Mouse (Mus musculus) heart, embryonic 14.5 days (tissue): Measurements from ENCODE around the gene Rab42. TPM values are rescaled to one million over a fixed set of nuclear protein-coding genes. Genes with fewer than 3 reads are reported as not detected.

Experiments
- ATAC-seq: fragments of 200-750 bp; cut with Nextera tagmentation; 2 replicates; pipeline ENCODE4 v1.8.0; 2017; ENCODE audit warnings: low read depth, moderate TSS enrichment; ENCODE audit not compliant: insufficient number of reproducible peaks, insufficient read depth, low FRiP score
- H3K27ac ChIP-seq, 2 experiments: fragments of 200-500 bp in 1 of 2; fragments of 300-500 bp in 1 of 2; sonication (generic) in 1 of 2; replicated peaks in 1 of 2; 2 replicates each; pipeline ENCODE4 v1.5.1; 2012 to 2014; ENCODE audit warnings: low read depth in 2 of 2, low read length in 2 of 2, control low read depth in 1 of 2, mild to moderate bottlenecking in 1 of 2, mixed read lengths in 1 of 2; ENCODE audit not compliant: control insufficient read depth in 1 of 2, insufficient read depth in 1 of 2
- H3K27me3 ChIP-seq: fragments of 300-500 bp; sonication (generic); 2 replicates; pipeline ENCODE4 v1.6.1; 2014; ENCODE audit warnings: mild to moderate bottlenecking, low read length, control low read depth; ENCODE audit not compliant: control insufficient read depth, insufficient read depth
- H3K36me3 ChIP-seq: fragments of 300-500 bp; sonication (generic); 2 replicates; pipeline ENCODE4 v1.6.1; 2014; ENCODE audit warnings: mild to moderate bottlenecking, control low read depth, low read length, mixed read lengths; ENCODE audit not compliant: control insufficient read depth, insufficient read depth
- H3K4me1 ChIP-seq, 2 experiments: fragments of 200-500 bp in 1 of 2; fragments of 300-500 bp in 1 of 2; sonication (generic) in 1 of 2; 2 replicates each; pipeline ENCODE4 v1.6.1; 2012 to 2014; ENCODE audit warnings: low read length in 2 of 2, control low read depth in 1 of 2, mixed read lengths in 1 of 2; ENCODE audit not compliant: control insufficient read depth in 2 of 2, insufficient read depth in 2 of 2
- H3K4me2 ChIP-seq: fragments of 300-500 bp; sonication (generic); 2 replicates; pipeline ENCODE4 v1.6.1; 2014; ENCODE audit warnings: mild to moderate bottlenecking, low read length
- H3K4me3 ChIP-seq, 2 experiments: fragments of 200-500 bp in 1 of 2; fragments of 300-500 bp in 1 of 2; sonication (generic) in 1 of 2; 2 replicates each; pipeline ENCODE4 v1.5.1; 2012 to 2014; ENCODE audit warnings: low read length in 2 of 2, mild to moderate bottlenecking in 2 of 2, control low read depth in 1 of 2, low read depth in 1 of 2, moderate library complexity in 1 of 2; ENCODE audit not compliant: control insufficient read depth in 1 of 2, insufficient read depth in 1 of 2
- H3K9ac ChIP-seq: fragments of 300-500 bp; sonication (generic); 2 replicates; pipeline ENCODE4 v1.6.1; 2014; ENCODE audit warnings: mild to moderate bottlenecking, low read length
- H3K9me3 ChIP-seq: fragments of 300-500 bp; sonication (generic); 2 replicates; pipeline ENCODE4 v1.6.1; 2016; ENCODE audit warnings: low read length, control low read depth; ENCODE audit not compliant: control insufficient read depth
- WGBS: fragments of 180-500 bp; shearing (Covaris S2); extraction: QIAGEN DNeasy Blood & Tissue Kit; methylation state at CpG from one replicate; pipeline ENCODE4 v1.1.7; 2014; 5-methylcytosine and 5-hydroxymethylcytosine counted together
- polyA plus RNA-seq: library from polyadenylated mRNA; unstranded; fragments of >200 nt; fragmentation: Nextera tagmentation; extraction: Ambion mirVana; gene quantifications from 2 replicates; pipeline ENCODE4 v1.2.1, GENCODE M21; 2014

Gene Rab42
- polyA plus RNA-seq, 1 experiment from 2014 or later, result 1.2 TPM

GRCm38 (mm10) chr4:132331960-132332359 is 28.8 kb upstream of the Rab42 start:
- Histone ChIP-seq H3K27ac (no peak overlapping the region), H3K9me3 (no peaks in the 10 kb centered on the region), H3K36me3 (peaks cover 49% of the 10 kb centered on the region), H3K27me3 (no peaks in the 10 kb centered on the region), H3K4me3 (no peak overlapping the region), H3K9ac (no peak overlapping the region), H3K4me2 (no peak overlapping the region), H3K4me1 (peaks cover 4 to 10% of the 10 kb centered on the region in 2 experiments)
- 75% methylated on average over 3 of the region's 3 CpGs for WGBS
- no peak for ATAC-seq

- Histone ChIP-seq H3K4me2 (peak overlapping the region; percentile 88), H3K27ac (peak overlapping the region; percentile 42 to 79; a peak in 3 of 4 replicates), H3K4me1 (peaks cover 4 to 10% of the 10 kb centered on the region in 2 experiments), H3K9ac (peak overlapping the region; percentile 80), H3K4me3 (peak overlapping the region; percentile 61 to 85), H3K9me3 (no peaks in the 10 kb centered on the region), H3K27me3 (no peaks in the 10 kb centered on the region), H3K36me3 (peaks cover 42% of the 10 kb centered on the region)
- 0 out of 2 replicates have a peak, but pooled peaks have one; percentile 1 for ATAC-seq
- WGBS, result 10% methylated on average over 10 of the region's 10 CpGs
These were observed 26.7 kb upstream of the Rab42 start for GRCm38 (mm10) chr4:132329835-132330354.

GRCm38 (mm10) chr4:132329115-132329834 is 26.1 kb upstream of the Rab42 start, which contains the start of gene Trnau1ap:
TSS of gene Trnau1ap (minus strand) at chr4:132329538.
- peak within 1 kb of the TSS; percentile 88 for H3K4me2 ChIP-seq
- peak within 1 kb of the TSS; percentile 61 to 85 for H3K4me3 ChIP-seq
- H3K27ac ChIP-seq, result peak within 1 kb of the TSS; percentile 79 to 85
- H3K27me3 ChIP-seq, result no peaks in the 10 kb centered on the region
- H3K36me3 ChIP-seq, result peaks cover 42% of the 10 kb centered on the region
- H3K9me3 ChIP-seq, result no peaks in the 10 kb centered on the region
- under 1% methylated on average over 52 of the region's 52 CpGs for WGBS
- ATAC-seq, result peak; percentile 93
- H3K9ac ChIP-seq, result peak within 1 kb of the TSS; percentile 80
- peaks cover 4 to 10% of the 10 kb centered on the region in 2 experiments for H3K4me1 ChIP-seq

- no peak for ATAC-seq
- no peaks in the 10 kb centered on the region for H3K9me3 ChIP-seq
- peaks cover 4 to 10% of the 10 kb centered on the region in 2 experiments for H3K4me1 ChIP-seq
- peak overlapping the region; percentile 61 to 85 for H3K4me3 ChIP-seq
- H3K4me2 ChIP-seq, result peak overlapping the region; percentile 88
- no peaks in the 10 kb centered on the region for H3K27me3 ChIP-seq
- H3K36me3 ChIP-seq, result peaks cover 42% of the 10 kb centered on the region
- 47% methylated on average over 14 of the region's 14 CpGs for WGBS
- peak overlapping the region; percentile 79 to 85; a peak in 3 of 4 replicates for H3K27ac ChIP-seq
- peak overlapping the region; percentile 80 for H3K9ac ChIP-seq
These were observed 25.3 kb upstream of the Rab42 start for GRCm38 (mm10) chr4:132328391-132328982.

- Histone ChIP-seq H3K4me3 (no peak overlapping the region), H3K27ac (no peak overlapping the region), H3K4me1 (peaks cover 4 to 8% of the 10 kb centered on the region in 2 experiments), H3K27me3 (no peaks in the 10 kb centered on the region), H3K9me3 (no peaks in the 10 kb centered on the region), H3K9ac (no peak overlapping the region), H3K36me3 (peaks cover 46% of the 10 kb centered on the region), H3K4me2 (no peak overlapping the region)
- ATAC-seq, result no peak
- 79% methylated on average over 5 of the region's 5 CpGs for WGBS
These were observed 23.3 kb upstream of the Rab42 start for GRCm38 (mm10) chr4:132326481-132326880.

- Histone ChIP-seq H3K4me1 (peaks cover 0 to 3% of the 10 kb centered on the region in 2 experiments; a peak in 1 of 4 replicates), H3K4me3 (no peak overlapping the region), H3K9me3 (no peaks in the 10 kb centered on the region), H3K27me3 (no peaks in the 10 kb centered on the region), H3K4me2 (no peak overlapping the region), H3K36me3 (peaks cover 89% of the 10 kb centered on the region), H3K9ac (no peak overlapping the region), H3K27ac (peak overlapping the region; percentile 43 to 52; a peak in 3 of 4 replicates)
- ATAC-seq, result no peak
- 63% methylated on average over 8 of the region's 8 CpGs for WGBS
These were observed 12.5 kb upstream of the Rab42 start for GRCm38 (mm10) chr4:132315711-132316110.

- no peak for ATAC-seq
- Histone ChIP-seq H3K27ac (no peak overlapping the region), H3K4me2 (no peak overlapping the region), H3K4me1 (peaks cover 2 to 12% of the 10 kb centered on the region in 2 experiments; a peak in 3 of 4 replicates), H3K27me3 (no peaks in the 10 kb centered on the region), H3K36me3 (peaks cover 72% of the 10 kb centered on the region), H3K4me3 (no peak overlapping the region), H3K9ac (no peak overlapping the region), H3K9me3 (no peaks in the 10 kb centered on the region)
- WGBS, result 86% methylated on average over 5 of the region's 5 CpGs
These were observed 9.4 kb upstream of the Rab42 start for GRCm38 (mm10) chr4:132312627-132313026.
